Mouse (Mus musculus) lung, postnatal 10 days (tissue): ENCODE data around the gene Xpot.

ENCODE experiments used
- DNase-seq: peaks from one replicate; pipeline ENCODE4 v3.0.0; 2021

Xpot gene

DNA sequence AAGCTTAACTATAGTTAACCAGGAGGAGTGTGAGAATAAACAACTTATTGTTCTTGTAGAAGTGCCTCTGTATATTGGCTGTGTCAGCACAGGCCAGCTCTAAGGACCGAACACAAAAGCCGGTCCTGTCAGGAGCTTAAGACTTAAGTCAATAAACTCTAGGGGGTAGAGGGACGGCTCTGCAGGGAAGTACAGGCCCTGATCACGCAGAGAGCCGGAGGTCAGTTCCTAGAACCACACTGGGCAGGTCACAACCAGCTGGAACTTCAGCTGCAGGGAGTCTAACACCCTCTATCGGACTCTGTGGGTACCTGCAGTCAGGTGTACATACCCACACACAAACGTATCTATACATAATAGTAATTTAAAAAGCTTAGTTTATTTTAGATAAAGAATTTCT lies 10.2 kb downstream of the Xpot start:
- DNase-seq: no peak

DNA sequence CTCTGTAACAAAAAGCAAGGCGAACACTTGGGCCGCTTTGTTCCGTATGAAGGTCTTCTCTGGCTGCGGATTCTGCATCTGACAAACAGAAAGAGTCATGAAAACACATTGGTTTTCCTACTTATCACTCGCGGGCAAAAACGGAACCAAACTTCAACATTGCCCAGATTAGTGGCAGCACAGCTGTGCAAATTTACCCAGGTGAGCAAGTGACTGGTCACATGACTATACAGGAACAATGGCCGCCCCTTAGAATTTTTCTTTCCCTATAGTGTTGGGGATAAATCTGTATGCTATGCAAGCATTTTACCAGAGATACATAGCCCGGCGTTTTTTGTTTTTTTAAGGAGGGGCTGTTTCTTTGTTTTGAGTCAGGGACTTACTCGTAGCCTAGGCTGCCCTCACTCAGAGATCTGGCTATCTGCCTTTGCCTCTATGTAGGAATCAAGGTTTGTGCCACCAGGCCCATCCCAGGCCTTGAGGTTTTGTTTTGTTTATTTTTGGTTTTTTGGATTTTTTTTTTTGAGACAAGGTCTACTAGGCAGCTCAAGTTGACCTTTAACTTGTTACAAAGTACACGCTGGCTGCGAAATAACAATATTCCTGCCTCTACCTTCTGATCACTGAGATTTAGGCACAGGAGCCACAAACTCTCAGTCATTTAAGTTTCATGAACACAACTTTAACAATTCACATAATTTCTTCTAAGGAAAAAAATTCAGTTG lies 10.8 kb downstream of the Xpot start:
- DNase-seq: no peak

DNA sequence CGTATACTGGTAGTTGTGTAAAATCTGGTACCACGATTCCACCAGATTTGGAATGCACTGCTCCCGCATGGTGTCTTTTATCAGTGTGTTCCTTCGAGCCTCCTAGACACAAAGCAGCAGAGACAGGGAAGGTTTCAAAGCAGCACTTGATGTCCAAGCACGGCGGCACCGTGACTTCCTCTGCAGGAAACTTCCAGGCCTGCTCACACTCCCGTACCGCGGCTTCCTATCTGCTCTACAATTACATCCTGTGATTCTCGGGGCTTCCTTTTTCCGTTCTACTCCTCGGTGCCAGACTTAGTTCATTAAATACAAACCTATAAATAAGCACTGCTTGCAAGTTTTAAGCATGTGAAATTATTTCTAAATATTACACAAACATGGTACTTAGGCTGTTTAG lies 12.6 kb downstream of the Xpot start:
- peak; percentile 64 for DNase-seq

DNA sequence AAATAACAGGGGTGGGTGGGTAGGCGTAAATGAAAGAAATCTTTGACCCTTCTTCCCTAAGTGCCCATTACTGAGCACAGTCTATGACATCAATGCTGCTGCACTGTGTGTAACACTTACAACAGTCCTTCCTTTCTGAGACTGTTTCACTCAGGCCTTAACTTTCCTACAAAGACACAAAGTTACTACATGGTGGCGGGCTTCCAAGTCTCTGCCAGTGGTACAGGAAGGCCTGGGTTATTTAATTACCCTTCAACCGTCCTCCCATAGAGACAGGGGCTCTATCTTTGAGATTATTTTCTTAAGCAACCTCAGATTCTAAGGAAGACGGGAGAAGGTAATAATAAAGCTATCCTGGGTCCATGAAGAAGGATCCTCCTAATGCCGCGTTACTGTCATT lies 13.7 kb downstream of the Xpot start:
- DNase-seq: no peak

DNA sequence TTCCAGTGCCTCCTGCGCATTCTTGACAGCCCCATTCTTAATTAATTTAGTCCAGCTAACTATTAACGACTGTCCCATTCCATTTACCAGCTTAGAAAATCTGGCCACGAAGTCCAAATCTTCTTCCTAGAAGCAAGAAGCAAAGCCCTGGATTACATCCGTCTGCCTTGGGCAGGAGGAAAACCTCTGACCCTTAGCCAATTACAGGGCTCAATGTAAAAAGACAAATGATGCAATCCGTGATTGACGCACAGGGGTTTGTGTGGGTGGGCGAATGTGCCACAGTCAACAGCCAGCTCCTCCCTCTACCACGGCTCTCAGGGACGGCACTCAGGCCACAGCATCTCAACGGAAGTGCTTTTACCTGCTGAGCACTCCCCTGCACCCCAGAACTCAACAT lies 14.5 kb downstream of the Xpot start:
- no peak for DNase-seq

DNA sequence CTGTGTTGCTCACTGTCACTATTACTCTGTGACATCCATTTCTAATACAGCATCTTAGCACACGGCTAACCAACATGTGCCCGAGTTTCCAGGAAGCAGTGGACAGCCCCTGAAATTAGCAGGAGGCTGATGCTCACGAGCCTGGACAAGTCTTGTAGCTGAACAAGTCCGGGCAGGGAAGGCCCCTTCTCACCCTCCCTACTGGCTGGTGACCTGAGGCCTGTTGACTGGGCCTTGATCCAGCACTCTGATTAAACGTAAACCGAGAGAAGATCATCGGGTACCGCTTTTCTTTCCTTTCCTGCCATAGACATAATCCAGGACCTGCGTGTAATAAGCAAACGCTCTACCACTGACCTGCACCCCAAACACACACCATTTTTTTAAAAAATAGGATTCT lies 18.0 kb downstream of the Xpot start:
- DNase-seq: no peak

DNA sequence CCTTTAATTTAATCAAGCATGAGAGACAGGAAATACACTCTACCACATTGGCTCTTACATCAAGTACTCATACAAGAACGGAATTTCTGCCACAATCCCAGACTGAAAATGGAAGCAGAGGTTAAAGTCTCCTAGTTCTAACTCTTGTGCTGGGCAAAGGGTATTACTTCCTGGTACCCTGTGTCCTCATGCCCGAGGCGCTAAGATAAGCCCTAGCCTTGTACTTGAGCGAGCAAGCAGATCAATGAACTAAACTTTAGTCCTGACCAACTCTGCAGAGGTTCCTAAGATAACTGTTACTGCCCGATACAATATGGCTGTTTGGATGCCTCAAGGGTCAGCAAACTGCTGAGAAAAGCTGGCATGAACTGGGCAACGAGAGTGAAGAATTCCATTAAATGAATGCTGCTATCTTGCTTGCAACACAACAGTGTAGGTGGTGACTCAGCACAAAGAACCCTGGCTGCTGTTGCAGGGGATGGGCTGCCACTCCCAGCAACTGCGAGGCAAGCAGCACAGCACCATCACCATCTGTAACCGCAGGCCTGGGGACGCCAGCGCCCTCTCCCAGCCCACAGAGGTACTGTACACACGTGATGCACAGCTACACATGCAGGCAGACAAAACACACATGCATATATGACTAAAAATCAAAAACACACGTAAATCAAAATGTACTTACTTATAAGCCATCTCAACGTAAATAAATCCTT lies 21.3 kb downstream of the Xpot start:
- DNase-seq: no peak

DNA sequence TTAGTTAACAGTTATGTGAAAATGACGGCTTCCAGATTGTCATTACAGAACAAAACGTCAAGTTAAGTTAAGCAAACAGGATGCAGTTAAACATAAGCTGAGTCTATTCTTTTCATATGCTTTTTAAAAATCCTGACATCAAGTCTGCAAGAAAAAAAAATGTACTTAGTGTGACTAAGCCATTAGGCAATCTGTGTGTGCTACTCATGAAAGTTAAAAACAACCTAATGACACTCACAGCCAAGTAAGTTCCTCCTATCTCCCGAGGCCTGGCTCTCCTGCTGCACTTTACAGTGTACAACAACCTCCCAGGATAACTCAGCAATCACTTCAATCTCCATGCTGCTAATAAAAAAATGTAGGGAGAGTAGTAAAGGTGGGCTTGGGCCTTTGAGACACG lies 22.6 kb downstream of the Xpot start:
- no peak for DNase-seq

DNA sequence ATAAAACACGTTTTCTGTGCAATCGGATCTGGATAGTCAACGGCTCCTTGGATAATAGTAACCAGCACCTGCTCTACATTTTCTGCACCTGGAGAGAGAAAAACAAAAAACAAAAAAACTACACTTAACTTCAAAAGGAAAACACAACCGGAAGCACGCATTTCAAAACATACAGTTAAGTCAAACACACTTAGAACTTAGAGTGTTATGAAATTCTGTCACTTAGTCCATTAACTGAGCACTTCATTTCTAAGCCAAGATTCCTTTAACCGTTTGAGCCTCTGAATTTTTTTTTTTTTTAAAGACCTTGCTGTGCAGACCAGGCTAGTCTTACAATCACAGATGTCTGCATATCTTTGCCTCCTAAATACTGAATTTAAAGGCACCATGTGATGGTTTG lies 24.9 kb downstream of the Xpot start:
- DNase-seq: no peak

DNA sequence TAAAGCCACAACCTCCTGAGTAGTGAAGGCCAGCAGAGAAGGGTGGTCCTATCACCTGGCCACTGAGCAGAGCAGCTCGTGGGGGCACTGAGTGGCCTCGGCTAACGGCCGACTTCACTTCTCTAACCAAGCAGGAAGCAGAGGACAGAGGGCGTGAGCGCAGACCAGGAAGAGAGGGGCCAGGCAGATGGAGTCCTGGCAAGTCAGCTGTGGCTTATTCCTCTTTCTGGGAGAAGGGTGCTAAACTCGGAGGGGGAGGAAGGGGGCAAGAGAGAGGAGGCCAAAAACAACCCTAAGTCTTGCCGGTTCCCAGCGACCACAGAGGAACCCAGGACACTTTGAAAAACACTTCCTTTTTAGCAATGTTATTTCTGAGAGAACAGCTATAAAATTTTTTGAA lies 29.6 kb downstream of the Xpot start:
- DNase-seq: no peak

DNA sequence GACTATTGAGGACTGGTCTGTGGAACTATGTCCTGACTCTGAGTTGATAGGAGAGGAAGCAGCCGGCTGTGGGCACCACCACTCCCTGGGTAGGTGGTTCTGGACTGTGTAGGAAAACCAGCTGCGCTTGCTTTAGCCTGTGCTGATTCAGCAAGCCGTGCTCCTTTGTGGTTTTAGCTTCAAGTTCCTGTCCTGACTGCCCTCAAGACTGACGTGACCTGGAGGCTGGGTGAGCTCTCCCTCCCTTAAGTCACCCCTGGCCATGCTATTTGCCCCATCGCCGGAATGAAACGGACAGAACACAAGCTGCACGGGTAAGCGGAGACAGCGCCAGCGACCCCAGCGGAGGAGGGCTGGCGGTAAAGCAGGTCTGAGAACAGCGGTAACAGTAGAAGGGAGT lies 35.0 kb downstream of the Xpot start:
- DNase-seq: no peak

DNA sequence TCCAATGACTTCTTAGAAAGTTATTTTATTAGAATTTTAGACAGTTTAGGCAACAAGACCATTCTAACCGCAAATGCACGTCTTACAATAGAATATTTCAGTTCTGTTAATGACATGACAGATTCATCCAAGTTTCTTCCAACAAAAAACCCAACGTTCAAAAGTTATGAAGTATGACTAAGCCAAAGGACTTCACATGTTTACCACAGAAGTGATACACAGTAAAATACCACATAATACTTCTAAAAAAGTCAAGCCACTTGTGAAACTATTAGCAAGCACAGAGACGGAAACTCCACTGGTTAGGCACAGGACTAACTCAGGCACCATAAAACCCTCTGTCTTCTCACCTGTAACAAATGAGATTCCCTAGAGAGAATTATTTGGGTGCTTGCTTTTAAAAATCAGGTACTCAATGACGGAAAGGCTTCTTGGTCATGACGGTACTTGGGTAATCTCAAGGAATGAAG lies 38.7 kb downstream of the Xpot start:
- DNase-seq: no peak

DNA sequence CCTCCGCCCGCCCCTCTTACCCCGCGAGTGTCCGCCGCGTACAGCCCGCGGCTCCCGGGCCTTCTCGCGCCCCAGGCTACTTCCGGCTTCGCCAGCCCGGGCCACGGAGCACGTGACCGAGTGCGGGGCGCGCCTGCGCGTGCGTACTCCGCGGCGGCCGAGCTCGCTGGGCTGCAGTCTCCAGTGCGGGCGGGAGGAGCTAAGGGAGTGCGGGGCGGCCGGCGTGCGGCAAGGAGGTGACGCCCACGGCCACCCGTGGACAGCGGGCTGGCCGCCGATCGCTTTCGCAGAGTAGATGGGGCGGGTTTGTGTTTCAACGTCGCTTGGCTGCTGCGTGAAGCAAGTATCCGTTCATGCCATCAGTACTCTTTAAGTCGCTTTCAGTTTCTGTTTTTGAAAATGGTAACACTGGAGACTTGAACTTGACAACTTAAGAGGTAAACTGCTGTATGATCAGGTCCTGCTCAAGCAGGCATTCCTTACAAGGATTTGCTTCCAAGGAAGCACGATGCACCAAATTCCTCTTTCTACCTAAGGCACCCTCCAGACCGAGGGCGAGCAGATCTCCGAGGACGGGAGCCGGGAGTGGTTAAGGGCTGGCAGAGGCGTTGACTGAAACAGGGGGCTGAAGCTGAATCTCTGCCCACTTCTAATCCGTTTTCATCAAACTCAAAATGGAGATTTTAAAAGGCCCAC lies 39.3 kb downstream of the Xpot start, which contains the start of gene Tbk1:
TSS of gene Tbk1 (minus strand) at position 113 of the 696 bp plus-strand sequence.
- DNase-seq: peak; percentile 95

DNA sequence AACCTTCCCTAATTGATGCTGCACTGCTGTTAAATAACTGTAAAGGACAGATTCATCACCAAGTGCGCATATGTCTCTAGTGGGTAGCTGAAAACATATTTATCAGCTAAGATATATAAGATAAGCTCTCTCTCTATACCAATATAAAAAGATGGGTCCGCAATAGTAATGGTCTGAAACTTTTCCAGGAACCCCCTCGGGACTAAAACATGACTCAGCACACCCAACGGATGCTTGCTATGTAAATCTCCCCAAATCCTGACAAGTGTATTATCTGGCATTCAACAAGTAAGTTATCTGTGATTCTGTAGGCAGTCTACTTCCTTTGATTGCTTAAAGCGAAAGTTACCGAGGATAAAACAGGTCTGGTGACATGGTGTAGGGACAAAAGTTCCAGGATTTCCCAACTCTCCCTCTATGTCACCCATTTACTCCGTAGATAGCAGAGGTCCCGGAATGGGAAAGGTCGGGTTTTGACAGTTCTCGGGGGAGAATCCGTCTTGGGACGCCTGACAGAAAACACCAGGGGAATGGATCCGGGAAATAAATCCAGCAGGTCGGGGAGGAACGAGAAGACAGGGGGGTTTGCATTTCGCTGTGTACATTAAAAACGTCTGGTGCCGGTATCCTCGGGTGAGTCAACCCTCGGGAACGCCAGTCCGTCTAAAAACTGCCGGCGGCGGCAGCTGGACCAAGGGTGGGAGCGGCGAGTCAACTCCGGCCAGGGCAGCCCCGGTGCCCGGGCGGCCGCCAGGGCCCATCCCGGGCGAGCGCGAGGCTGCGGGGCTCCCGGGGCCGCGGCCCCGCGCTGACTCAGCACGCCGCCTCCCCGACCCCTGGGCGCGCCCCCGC lies 40.1 kb downstream of the Xpot start:
- DNase-seq: no peak

DNA sequence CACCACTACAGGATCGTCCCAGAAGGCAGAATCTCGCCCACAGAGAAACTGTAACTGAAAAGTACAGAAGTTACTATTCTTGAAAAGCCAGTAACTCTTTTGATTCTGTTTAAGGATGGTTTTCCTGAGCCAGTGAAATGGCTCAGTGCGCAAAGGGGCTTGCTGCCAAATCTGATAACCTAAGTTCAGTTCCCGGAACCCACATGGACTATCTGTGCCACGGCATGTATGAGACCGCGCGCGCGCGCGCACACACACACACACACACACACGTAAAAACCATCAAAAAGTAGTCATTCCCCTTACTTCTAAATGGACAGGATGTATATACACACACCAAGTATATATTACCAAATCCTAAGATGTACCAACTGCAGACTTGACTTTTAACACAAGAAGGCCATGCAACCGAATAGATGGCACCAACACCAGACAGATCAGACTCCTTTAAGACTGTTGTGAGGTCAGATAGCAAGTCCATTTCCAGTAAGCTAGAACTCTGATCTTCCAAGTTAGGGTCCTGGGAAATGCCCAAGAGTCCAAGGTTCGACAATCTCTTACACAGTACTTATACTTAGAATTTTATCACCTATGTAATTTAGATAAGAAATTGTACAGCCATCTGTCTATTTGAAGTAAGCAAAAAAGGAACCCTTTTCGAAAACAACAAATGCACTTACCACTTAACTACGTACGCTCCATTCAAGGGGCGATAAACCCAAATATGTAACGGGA lies 40.9 kb downstream of the Xpot start:
- DNase-seq: no peak

DNA sequence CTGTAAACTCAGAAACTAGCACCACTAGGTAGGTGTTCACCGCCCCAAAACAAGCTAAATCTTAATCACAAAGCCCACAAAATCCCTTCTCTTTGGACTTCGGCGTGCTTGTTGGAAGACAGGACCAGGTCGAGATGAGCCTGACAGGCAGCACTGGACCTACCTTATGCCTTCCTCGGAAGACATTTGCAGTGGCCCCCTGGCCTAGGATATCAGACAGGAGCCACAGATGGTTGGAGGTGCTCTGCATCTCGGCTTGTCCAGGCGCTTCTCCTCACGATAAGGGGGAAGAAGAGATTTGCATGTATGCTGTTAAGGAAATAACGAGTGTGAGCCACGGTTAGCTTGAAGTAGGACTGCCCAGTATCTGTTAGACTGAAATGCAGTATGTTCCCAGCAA lies 42.1 kb downstream of the Xpot start:
- no peak for DNase-seq

DNA sequence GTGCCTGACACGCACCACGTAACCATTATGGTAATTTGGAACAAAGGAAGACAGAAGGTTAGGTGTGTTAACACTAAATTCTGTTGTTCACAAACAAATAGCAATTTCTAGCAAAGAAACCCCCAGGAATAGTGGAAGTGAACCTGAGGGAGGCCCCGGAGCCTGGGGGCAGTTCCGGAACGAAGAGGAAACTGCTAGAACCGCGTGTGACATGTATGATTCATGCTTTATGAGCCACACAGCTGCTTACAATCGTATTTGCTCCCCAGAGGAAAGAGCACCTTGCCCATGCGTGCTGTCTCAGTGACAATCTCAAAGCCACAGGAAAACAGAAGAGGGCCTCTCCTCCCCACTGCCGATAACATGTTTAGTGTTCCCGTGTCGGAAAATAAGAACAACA lies 43.1 kb downstream of the Xpot start:
- no peak for DNase-seq

DNA sequence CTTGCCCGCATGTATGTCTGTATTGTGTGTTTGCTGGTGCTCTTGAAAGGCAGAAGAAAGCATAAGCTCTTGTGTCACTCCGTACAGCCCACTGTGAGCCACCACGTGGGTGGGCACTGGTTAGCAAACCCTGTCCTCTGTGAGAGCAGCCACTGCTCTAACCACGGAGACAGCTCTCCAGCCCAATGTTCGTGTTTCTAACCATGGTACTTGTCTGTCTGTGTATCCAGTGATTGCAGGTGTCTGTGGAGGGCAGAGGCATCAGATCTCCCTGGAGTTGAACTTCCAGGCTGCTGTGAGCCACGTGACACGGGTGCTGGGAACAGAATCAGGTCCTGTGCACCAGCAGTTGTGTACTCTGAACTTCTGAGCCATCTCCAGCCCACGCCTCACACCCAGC lies 43.8 kb downstream of the Xpot start:
- no peak for DNase-seq

DNA sequence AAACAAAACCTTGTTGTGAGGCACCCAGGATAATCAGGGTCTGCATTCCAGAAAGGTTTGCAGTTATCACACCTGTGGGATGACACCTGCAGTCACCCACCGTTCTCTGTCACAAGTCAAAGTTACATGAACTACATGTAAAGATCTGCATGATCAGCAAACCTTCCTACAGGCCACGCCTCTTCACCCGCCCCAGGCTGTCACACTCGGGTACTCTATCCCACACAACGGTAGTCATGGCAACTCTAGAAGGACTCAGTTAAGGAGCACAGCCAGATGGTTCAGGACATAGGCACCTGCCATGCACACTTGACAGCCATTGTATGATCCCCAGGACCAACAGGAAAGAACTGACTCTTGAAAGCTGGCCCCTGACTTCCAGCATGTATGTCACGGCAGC lies 44.7 kb downstream of the Xpot start:
- DNase-seq: no peak

DNA sequence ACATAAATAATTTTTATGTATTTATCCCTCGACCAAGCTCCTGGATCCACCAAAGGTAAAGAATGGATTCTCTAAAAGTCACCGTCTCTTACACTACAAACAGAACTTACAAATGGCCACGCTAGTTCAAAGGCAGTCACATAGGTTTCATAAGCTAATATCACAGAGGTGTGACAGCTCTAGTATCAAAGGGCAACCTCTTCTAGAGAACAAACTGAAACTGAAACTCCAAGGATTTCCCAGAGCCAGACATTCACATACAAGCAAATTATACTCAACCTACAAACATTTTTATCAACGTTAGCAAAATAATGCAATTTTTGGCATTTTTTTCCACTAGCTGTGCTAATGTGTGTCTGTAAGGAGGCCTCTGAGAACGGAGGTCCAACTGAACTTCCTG lies 45.8 kb downstream of the Xpot start:
- no peak for DNase-seq

DNA sequence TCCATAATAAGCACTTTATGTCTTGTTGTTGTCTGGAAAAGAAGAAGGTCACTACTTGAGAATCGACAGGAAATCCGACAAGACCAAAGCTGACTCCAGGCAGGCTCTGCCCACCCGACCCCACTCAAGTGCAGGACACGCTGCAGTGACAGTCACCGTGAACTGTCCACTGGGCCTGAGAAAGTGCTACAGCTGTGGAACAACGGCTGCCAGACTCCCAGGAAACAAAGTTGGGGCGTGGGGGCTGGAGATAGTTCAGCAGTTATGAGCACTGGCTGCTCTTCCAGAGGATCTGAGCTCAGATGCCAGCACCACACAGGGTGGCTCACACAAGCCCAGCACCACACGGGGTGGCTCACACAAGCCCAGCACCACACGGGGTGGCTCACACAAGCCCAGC lies 49.8 kb downstream of the Xpot start:
- no peak for DNase-seq

DNA sequence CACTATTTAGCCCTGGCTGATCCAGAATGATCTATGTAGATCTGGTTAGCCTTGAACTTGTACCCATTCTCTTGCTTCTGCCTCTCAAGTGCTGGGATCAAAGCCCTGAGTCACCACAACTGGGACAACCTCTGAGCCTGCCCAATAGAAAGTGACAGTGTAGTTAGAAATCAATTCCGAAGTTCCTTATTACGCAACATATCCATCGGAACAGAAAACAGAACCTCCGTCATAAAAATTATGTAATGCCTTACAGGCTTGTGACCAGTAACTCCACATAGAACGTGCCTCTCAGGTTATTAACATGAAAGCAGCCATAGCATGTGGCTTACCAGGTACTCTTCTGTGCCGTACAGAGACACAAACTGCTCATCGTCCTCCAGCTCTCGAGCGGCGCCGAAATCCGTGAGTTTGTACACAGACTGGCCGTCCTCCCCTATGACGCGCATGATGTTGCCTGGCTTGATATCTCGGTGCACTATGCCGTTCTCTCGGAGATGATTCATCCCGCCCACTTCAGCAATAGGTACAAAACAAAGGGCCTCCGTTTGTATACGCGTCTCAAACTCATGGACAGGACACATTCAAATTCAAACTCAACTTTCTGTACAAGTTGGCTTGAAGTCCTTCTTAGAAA lies 54.5 kb downstream of the Xpot start:
- DNase-seq: no peak
